Mouse (Mus musculus): ENCODE measurements around the gene Gm14443. TPM values are rescaled to one million over a fixed set of nuclear protein-coding genes. Genes with fewer than 3 reads are reported as not detected.
"Not testable (repeated sequence)": the region's sequence is repeated elsewhere in the genome, so short reads cannot be mapped to it uniquely, and the experiment has no call there.

The Gm14443 gene
- polyA plus RNA-seq (2016; fragmentation: Nextera tagmentation; extraction: Ambion mirVana) = 0.74 and 0.76 TPM in 2 replicates

DNA sequence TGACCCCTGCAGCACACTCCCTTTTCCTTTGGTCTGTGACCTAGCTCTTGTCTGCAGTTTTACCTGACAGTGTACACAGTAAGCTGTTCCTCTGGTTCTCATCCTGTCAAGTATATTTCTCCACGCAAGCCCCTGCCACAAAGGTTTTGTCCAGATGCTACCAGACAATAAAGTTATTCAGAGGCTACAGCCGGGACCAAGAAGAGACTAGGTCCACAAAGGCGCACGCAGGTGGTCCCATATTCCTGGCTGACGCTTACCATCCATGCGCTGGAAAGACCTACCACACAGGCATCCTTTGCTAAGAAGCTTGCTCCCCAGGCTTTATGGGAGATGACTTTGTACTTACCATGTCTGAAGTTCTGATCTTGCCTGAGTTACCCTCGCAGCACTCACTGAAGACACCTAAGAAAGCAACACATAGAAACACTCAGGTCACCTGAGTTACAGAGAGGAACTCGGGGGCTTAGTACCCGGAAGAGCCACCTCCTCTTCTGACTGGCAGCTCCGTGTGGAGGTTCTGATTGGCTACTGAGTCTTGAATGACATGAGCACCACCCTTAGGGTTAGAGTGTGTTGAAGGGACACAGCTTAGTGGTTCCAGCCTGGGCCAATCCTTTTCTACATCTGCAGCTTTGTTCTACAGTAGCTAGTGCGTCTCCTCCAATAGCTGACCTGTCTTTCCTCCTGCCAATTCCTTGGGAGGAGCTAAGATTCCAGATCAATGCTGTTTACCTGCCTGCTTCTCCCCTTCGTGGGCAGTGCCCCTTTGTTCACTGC lies at the start of gene Gm14443:
Gm14443 (minus strand) TSS at position 471 of the 780 bp plus-strand sequence.
- 78% methylated on average over 12 of the region's 12 CpGs for WGBS
- H3K27me3 ChIP-seq (ENCODE audit: low read depth, poor library complexity, severe bottlenecking); H3K9me3 ChIP-seq (replicated peaks); H3K27ac ChIP-seq (replicated peaks); DNase-seq (ENCODE audit: low spot score); H3K36me3 ChIP-seq; H3K4me3 ChIP-seq; H3K4me1 ChIP-seq: not testable (repeated sequence)

DNA sequence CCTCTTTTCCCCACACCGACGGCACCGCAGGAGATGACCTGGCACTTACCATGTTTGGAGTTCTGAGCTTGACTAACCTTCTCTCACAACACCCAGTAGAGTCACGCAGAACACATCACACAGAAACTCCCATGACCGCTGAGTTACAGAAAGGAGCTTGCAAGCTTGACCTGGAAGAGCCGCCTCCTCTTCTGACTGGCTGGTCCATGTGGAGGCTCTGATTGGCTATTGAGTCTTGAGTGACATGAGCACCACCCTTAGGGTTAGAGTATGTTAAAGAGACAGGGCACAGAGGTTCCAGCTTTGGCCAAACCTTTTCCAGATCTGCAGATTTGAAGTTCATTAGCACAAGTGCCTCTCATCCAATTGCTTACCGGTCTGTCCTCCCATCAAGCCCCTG lies 31.1 kb upstream of the Gm14443 start, which contains the start of gene Gm14391:
Gm14391 (minus strand) TSS at position 186 of the 400 bp plus-strand sequence.
- not testable (repeated sequence) for H3K4me1 ChIP-seq; H3K4me3 ChIP-seq; H3K27me3 ChIP-seq (ENCODE audit: low read depth, poor library complexity, severe bottlenecking); DNase-seq (ENCODE audit: low spot score); H3K27ac ChIP-seq (replicated peaks); H3K9me3 ChIP-seq (replicated peaks); H3K36me3 ChIP-seq
- WGBS = no CpG with 5 or more reads among the region's 7 CpGs

DNA sequence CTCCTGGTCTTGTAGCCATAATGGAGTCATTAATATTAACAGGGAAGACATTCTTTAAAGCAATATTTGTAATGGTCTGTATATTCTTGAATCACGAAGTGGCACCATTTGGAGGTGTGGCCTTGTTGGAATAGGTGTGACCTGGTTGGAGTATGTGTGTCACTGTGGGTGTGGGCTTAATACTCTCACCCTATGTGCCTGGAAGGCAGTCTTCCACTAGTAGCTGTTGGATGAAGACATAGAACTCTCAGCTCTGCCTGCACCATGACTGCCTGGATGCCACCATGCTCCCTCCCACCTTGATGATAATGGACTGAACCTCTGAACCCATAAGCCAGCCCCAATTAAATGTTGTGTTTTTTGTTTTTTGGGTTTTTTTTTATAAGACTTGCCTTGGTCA lies 3.3 kb upstream of the Gm14443 start:
- H3K4me3 ChIP-seq; H3K27me3 ChIP-seq (ENCODE audit: low read depth, poor library complexity, severe bottlenecking); DNase-seq (ENCODE audit: low spot score); H3K27ac ChIP-seq (replicated peaks); H3K36me3 ChIP-seq; H3K9me3 ChIP-seq (replicated peaks); H3K4me1 ChIP-seq: not testable (repeated sequence)
- 50% methylated on average over 1 of the region's 1 CpGs for WGBS

DNA sequence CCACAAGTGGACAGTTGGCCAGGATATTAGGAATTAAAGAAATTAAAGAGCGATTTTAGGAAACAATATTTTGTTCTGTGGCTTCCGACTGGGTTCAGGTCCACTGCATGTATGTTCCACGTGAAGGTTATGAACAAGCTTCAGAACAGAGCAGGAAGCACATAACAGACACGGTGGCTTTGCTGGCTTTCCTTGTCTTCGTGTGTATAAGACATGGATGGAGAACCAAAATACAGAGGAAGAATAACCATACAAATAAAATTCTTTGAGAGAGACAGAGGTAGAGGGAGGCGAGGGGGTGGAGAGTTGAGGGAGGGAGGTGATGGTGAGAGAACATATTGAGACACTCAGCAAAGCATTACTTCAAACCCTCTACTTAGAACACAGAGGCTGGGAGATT lies 641 bp upstream of the Gm14443 start:
- Histone ChIP-seq H3K4me1 (no peaks in the 10 kb centered on the region), H3K27me3 (ENCODE audit: low read depth, poor library complexity, severe bottlenecking) (no peaks in the 10 kb centered on the region)

DNA sequence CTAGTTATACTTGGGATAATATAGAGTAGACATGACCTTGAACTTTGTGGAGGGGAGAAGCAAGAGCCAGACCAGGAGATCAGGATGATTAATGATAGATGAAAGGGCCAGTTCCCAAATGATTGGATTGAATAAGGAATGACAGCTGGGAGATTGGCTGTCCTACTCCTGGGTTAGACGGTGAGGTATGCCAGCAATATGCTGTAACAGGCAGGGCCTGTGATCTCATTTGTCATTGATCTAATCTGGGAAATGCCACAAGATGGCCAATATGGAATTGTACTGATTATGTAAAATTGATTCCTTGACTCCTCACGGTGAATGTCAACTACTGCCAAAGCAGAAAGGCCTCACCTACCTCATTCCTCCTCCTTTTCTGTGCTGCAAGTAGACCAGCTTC lies 1.6 kb downstream of the Gm14443 start:
- not testable (repeated sequence) for H3K27me3 ChIP-seq (ENCODE audit: low read depth, poor library complexity, severe bottlenecking); H3K4me1 ChIP-seq; H3K27ac ChIP-seq (replicated peaks); H3K9me3 ChIP-seq (replicated peaks); H3K4me3 ChIP-seq; DNase-seq (ENCODE audit: low spot score); H3K36me3 ChIP-seq
- 93% methylated on average over 2 of the region's 2 CpGs for WGBS

More for the DNA sequence above, 641 bp upstream of the Gm14443 start:
- H3K4me3 ChIP-seq = no peak overlapping the region
- WGBS = 85% methylated on average over 6 of the region's 6 CpGs
- peaks cover 5% of the 10 kb centered on the region; the same call in 1 of the 2 replicates for H3K9me3 ChIP-seq (replicated peaks)
- H3K27ac ChIP-seq (replicated peaks) = no peak overlapping the region
- DNase-seq (ENCODE audit: low spot score) = no peak
- no peaks in the 10 kb centered on the region for H3K36me3 ChIP-seq

DNA sequence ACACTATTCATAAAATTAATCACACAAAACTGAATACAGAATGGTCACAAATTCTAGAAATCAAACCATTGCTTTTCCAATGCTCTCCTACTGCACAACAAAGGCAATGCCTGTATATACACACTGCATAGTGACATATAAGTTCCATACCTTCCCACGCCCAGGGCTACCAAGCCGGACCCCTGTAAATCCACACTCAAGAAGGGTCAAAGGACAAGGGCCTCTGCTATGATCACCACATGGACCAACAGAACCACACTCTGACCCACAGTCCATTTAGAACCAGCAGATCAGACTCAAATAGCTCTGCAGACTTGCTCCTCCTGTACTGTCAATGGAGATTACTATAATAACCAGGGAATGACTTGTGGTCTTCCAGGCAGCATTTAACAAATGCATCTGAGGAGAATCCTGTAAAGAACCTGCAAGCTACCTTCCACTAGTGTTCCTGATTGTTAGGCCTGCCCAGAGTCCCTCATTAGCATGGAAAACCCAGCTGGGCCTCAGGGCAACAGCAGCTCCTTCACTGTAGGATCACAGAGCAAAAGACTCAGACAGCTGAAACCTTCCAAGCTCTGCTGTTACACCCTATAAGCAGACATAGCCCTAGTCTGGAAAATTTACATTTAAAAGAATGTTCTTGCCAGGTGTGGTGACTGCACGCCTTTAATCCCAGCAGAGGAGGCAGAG lies 2.6 kb downstream of the Gm14443 start:
- not testable (repeated sequence) for H3K9me3 ChIP-seq (replicated peaks); H3K27ac ChIP-seq (replicated peaks); H3K4me3 ChIP-seq; H3K4me1 ChIP-seq; DNase-seq (ENCODE audit: low spot score); H3K27me3 ChIP-seq (ENCODE audit: low read depth, poor library complexity, severe bottlenecking); H3K36me3 ChIP-seq
- WGBS = 91% methylated on average over 3 of the region's 3 CpGs

DNA sequence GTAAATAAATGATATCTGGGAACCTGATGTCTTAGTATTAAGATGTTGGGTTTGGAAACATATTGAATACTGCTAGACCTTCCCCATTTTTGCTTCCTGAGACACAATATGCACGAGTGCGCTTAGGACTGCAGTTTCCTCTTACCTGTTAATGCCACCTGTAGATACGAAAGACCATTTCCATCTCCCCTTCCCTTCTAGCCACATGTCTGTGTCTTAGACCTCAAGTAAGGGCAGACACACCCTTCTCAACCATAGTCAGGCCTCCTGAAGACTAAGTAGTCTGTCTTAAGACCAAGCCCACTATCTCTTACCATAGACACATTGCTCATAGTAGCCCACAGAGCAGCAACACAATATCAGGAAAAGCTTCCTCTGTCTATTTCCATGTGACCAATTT lies 3.5 kb downstream of the Gm14443 start:
- no peaks in the 10 kb centered on the region for H3K4me1 ChIP-seq
- no peak overlapping the region for H3K4me3 ChIP-seq
- no peaks in the 10 kb centered on the region for H3K36me3 ChIP-seq
- DNase-seq (ENCODE audit: low spot score) = no peak
- H3K9me3 ChIP-seq (replicated peaks) = no peaks in the 10 kb centered on the region; the same call in 1 of the 2 replicates
- 92% methylated on average over 3 of the region's 3 CpGs for WGBS
- no peak overlapping the region for H3K27ac ChIP-seq (replicated peaks)
- no peaks in the 10 kb centered on the region for H3K27me3 ChIP-seq (ENCODE audit: low read depth, poor library complexity, severe bottlenecking)

DNA sequence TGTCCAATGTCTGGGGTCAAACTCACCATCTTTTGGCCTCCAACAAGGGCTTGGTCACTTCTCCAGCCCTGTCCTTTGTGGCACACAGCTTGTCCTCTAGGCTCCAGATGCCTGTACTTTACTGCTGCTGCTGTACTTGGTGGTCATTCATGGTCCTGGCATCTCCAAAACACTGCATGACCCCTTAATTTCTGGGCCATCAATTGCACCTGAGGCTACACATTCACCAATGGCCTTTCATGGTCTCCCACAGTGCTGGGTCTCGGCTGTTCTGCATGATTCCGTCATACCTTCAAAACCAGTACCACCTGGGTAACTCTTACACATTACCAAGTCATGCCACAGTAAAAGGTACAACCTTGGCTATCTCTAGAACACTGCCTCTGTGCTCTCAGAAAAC lies 8.8 kb downstream of the Gm14443 start:
- not testable (repeated sequence) for H3K27ac ChIP-seq (replicated peaks); H3K4me3 ChIP-seq; DNase-seq (ENCODE audit: low spot score); H3K36me3 ChIP-seq; H3K4me1 ChIP-seq; H3K27me3 ChIP-seq (ENCODE audit: low read depth, poor library complexity, severe bottlenecking)
- H3K9me3 ChIP-seq (replicated peaks) = peaks cover 11% of the 10 kb centered on the region; the same call in 1 of the 2 replicates
- WGBS = 88% methylated on average over 2 of the region's 2 CpGs

DNA sequence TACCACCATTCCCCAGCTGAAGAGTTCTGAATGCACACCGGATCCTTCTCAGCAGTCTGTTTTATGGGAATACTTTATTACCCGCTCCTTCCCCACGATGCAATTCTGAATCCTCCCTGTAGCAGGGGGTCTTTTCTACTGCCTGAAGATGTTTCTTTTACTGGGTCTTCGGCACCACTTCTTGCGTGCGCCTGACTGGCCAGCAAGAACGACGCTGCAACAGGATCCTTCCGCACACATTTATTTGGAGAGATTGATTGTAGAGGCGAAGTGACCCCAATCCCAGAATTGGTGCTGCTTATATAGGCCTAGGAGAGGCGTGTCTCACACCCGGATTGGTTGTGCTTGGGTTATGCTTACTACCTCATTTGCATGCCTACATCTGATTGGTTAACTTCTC lies 10.6 kb downstream of the Gm14443 start:
- H3K9me3 ChIP-seq (replicated peaks) = peaks cover 18% of the 10 kb centered on the region; the same call in 1 of the 2 replicates
- not testable (repeated sequence) for DNase-seq (ENCODE audit: low spot score); H3K4me3 ChIP-seq; H3K36me3 ChIP-seq; H3K27ac ChIP-seq (replicated peaks); H3K27me3 ChIP-seq (ENCODE audit: low read depth, poor library complexity, severe bottlenecking); H3K4me1 ChIP-seq
- WGBS = 95% methylated on average over 12 of the region's 12 CpGs

DNA sequence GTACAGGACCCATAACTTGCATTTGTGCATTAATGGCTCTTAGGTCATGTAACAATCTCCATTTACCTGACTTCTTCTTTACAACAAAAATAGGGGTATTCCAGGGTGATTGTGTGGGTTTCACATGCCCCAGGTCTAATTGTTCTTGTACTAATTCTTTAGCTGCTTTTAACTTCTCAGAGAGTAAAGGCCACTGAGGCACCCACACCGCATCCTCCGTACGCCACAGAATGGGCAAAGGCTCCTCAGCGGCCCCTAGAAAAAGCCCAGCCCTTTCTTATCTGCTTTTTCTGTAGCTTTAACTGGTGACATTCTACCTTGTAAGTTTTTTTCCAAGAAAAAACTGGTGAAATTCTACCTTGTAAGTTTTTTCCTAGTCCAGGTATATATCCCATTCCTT lies 14.2 kb downstream of the Gm14443 start:
- H3K27me3 ChIP-seq (ENCODE audit: low read depth, poor library complexity, severe bottlenecking); H3K4me3 ChIP-seq; DNase-seq (ENCODE audit: low spot score); H3K4me1 ChIP-seq; H3K36me3 ChIP-seq; H3K27ac ChIP-seq (replicated peaks): not testable (repeated sequence)
- WGBS = 85% methylated on average over 4 of the region's 4 CpGs
- H3K9me3 ChIP-seq (replicated peaks) = peaks cover 40% of the 10 kb centered on the region

DNA sequence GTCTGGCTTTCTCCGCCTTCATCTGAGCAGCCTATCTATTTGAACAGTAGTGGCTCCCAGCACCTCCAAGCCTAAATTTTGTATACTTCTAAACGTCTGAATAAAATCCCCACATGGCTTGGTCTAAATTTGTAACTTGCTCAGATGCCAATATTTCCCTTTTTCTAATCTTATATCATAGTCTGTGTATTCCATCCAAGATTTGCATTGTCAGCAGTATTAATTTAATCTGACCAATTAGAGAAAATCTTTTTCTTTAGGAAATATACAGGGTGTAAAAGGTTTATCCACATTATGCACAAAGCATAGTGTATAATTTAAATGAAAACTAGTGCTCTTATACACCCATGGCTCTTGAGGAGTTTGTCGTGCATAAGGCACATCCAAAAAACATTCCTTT lies 17.0 kb downstream of the Gm14443 start:
- Histone ChIP-seq H3K4me3 (no peak overlapping the region), H3K4me1 (no peaks in the 10 kb centered on the region), H3K27me3 (ENCODE audit: low read depth, poor library complexity, severe bottlenecking) (no peaks in the 10 kb centered on the region), H3K9me3 (replicated peaks) (peaks cover 41% of the 10 kb centered on the region), H3K27ac (replicated peaks) (no peak overlapping the region), H3K36me3 (no peaks in the 10 kb centered on the region)
- no peak for DNase-seq (ENCODE audit: low spot score)
- WGBS = 82% methylated on average over 3 of the region's 3 CpGs

DNA sequence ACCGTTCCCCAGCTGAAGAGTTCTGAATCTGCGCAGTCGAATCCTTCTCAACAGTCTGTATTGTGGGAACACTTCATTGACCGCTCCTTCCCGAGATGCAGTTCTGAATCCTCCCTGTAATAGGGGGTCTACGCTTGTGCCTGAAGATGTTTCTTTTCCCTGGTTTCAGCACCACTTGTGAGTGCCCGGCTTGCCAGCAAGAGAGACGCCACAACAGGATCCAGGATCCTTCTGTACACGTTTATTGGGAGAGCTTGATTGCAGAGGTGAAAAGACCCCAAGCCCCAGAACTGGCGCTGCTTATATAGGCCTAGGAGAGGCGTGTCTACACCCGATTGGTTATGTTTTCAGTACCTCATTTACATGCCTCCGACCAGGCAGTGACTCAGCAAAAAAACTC lies 19.0 kb downstream of the Gm14443 start:
- 92% methylated on average over 13 of the region's 13 CpGs for WGBS
- peaks cover 41% of the 10 kb centered on the region for H3K9me3 ChIP-seq (replicated peaks)
- DNase-seq (ENCODE audit: low spot score) = no peak
- H3K4me3 ChIP-seq = no peak overlapping the region
- H3K27ac ChIP-seq (replicated peaks) = no peak overlapping the region
- no peaks in the 10 kb centered on the region for H3K4me1 ChIP-seq
- H3K36me3 ChIP-seq = no peaks in the 10 kb centered on the region
- H3K27me3 ChIP-seq (ENCODE audit: low read depth, poor library complexity, severe bottlenecking) = no peaks in the 10 kb centered on the region

DNA sequence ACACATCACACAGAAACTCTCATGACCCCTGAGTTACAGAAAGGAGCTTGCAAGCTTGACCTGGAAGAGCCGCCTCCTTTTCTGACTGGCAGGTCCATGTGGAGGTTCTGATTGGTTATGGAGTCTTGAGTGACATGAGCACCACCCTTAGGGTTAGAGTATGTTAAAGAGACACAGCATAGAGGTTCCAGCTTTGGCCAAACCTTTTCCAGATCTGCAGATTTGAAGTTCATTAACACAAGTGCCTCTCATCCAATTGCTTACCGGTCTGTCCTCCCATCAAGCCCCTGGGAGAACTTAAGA lies 33.7 kb downstream of the Gm14443 start, which contains the start of gene Gm14399:
Gm14399 (minus strand) TSS at position 20 of the 303 bp plus-strand sequence.
- Histone ChIP-seq H3K27ac (replicated peaks) (0 out of 2 replicates have a peak within 1 kb of the TSS, but pooled peaks have one; percentile 38), H3K4me3 (peak within 1 kb of the TSS; percentile 55)
- not testable (repeated sequence) for H3K4me1 ChIP-seq; H3K36me3 ChIP-seq; H3K9me3 ChIP-seq (replicated peaks); H3K27me3 ChIP-seq (ENCODE audit: low read depth, poor library complexity, severe bottlenecking); DNase-seq (ENCODE audit: low spot score)
- WGBS = 11% methylated on average over 1 of the region's 2 CpGs
